Mouse (Mus musculus) natural killer cell, adult 2 months (primary cell): Measurements from ENCODE around the gene Mgat2.

Experiments used
- DNase-seq, 2 experiments: peaks; one replicate each; pipeline ENCODE4 v3.0.0; 2022; ENCODE audit warnings: low spot score in 2 of 2

Gene Mgat2

DNA sequence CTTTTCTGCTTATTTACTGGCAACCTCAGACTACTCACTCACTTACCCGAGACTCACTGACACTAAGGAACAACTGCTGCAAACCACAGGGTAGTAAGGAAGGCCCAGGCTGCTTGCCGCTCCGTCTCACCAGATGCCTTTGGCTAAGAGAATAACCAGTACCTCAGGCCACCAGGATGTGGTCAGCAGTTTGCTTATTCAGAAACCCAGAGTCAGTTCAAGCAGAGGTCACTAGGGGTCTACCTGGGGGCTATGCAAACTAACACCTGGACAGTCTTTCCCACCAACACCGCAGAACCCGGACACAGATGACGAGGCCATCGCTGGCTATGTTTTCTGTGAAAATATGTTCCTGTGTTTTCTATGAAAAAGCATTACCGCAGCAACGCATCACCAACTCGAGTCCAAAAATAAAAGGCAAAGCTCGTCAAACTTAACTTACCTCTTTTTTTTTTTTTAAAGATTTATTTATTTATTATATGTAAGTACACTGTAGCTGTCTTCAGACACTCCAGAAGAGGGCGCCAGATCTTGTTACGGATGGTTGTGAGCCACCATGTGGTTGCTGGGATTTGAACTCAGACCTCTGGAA is 29.3 kb downstream of the Mgat2 start:
- DNase-seq: no peak

DNA sequence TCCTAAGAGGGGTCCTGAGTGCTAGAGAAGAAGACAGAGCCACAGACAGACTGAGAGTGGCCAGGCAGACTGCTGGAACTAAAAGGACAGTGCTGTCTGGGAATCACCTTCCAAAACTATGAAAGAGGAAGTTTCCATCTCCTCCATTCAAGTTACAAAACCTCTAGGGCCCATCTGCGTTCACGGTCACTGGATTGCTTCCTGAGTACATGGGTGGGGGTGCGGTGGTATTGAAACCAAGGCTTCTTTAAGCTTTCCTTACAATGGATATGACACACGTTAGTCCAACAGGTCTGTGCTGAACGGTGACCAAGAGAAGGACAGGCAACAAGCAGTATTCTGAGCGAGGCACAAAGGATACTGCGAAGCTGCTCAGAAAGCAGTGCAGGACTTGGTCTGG is 30.4 kb downstream of the Mgat2 start:
- no peak for DNase-seq

DNA sequence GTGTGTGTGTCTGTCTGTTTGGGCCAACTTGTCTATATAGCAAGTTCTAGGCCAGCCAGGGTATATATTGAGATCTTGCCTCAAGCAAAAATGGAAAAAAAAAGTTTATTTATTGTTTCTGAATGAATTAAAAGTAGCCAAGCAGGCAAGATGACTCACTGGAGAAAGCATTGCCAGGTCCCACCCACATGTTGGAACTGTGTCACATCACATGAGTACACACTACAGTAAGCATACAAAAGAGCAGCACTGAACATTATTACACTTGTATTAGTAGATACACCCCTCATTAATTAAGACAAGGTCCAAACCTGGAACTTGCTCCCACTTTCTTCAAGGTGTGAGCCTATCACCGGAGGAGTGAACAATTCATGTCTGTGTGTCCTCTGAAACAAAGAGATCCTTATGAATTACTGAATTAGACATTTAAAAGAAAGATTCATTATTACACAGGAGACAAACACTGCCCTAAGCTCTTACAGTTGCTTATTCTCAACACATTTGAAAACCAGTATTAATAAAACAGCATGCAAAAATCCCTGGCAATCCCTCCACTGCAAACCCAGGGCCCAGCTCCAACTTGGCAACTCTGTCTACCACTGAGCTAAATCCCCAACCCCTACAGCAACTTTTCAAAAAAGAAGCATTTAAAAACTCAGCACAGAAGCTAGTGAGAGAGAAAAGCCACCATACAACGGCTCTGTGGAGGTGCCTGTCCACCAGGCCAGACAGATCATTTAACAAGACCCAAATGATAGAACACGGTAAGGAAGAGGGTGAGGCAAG is 31.2 kb downstream of the Mgat2 start:
- DNase-seq: no peak

DNA sequence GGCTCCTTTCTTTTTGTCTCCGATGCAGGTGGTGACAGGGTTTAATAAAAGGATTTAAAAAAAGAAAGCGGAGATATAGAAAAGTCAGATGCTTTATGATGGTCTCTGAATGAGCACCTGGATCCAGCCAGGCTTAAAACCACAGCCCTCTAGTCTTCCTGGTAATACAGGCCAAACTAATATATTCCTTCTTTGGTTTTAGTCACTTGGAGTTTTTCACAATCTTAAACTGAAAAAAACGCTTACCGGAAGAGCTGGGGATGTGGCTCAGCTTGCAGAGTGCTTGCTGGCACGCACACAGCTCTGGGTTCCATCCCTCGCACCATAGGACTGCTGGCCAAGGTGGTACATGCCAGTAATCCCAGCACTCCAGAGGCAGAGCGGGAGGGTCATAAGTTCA is 32.6 kb downstream of the Mgat2 start:
- DNase-seq: no peak

DNA sequence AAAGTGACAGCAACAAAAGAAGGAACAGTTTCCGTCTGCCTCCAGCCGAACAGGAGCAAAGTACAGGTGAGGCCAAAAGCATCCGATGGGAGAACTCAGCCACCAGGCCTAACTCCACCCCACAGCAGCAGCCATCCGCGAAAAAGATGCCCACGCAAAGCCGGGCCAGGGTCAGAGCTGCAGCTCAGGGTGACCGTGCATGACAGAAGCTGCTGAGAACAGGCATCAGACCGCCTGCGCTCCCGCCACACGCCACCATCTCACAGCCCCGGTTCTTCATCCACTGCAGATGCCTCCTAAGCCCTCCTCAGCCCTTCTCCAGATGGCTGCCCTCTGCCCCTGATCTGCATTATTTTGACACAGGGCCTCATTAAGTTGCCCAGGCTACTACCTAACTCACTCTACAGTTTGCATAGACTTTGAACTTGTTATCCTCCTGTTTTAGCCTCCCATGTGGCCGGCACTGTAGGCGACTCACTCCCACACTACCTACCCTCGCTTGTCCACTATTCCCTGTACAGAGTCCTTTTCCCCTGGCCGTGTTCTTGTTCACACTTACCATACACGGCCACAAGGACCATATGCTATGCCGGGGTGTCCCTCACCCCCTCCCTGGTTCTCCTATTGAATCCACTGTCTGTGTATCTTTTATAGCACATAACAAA is 36.8 kb downstream of the Mgat2 start:
- no peak for DNase-seq

DNA sequence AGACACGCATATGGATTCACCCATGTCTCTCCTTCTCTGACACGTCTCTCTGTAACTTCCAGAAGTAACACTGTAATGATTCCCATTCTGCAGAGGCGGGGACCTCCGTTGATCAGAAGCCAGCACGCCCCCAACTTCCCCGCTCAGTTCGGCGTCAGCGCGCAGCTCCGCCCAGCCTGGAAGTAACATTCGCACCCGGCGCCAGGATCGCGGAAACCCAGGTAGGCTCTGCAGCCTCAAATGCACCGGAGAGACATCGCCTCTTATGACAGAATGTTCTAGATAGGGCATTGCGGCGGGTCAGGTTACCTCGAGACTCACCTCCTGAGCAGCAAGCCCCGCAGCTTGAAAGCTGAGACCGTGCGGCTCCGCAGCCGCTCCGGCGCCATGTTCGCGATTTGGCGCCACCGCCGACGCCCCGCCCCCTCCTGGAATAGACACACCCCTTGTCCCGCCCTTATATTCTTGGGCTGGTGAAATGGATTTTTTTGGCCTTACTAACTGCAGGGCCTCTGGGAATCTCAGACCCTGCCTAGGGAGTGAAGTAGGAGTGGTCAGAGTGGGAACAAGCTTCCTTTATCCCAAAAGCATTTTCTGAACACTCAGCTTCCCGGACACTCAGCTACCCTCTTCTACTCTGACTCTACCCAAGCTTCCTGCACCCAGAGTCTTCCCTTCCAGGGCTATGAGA is 44.0 kb downstream of the Mgat2 start, which contains the start of gene Pole2:
TSS of gene Pole2 (minus strand) at position 420 of the 691 bp plus-strand sequence.
- DNase-seq: peak; percentile 76 to 80

DNA sequence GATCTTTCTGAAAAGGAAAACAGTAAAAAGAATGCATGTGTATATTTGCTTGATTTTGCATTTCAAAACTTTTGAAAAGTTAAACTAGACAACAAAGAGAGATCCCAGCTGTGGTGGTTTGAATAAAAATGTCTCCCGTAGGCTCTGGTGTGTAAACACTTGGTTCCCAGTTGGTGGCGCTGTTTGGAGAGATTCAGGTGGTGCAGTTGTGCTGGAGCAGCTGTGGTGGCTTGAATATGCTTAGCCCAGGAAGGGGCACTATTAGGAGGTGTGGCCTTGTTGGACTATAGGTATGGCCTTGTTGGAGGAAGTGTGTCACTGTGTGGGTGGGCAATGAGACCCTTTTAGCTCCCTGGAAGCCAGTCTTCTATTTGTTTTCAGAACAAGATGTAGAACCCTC is 45.3 kb downstream of the Mgat2 start:
- peak; percentile 64 to 72 for DNase-seq

DNA sequence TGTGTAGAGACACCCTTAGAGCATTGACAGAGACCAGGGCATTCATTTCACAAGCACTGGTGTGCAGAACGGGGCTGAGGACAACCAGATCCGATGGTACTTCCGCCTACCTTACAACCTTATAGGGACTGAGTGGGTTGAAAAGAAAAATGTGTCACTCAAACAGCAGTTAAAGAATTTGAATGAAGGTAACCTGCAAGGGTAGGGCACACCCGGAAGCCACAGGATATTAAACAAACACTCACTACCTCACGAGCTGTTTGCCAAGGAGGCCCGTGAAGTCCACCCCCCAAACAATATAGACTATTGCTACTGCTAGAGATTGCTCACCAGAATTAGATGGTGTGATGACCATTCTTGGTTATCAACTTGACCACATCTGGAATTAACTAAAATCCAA is 51.8 kb downstream of the Mgat2 start:
- DNase-seq: no peak
